Mouse (Mus musculus) adrenal gland, postnatal 0 days (tissue): Measurements from ENCODE around the gene Cd164l2. TPM values are rescaled to one million over a fixed set of nuclear protein-coding genes. Genes with fewer than 3 reads are reported as not detected.

Experiments used
- microRNA-seq: library from miRNA; unstranded; fragments of <30 nt; microRNA quantifications from one replicate; pipeline ENCODE4, GENCODE M21; 2016; ENCODE audit warnings: borderline replicate concordance; ENCODE audit not compliant: insufficient number of aligned reads
- polyA plus RNA-seq: library from polyadenylated mRNA; unstranded; fragments of >200 nt; fragmentation: Nextera tagmentation; extraction: Ambion mirVana; gene quantifications from 2 replicates; pipeline ENCODE4 v1.2.1, GENCODE M21; 2015

Gene Cd164l2
- polyA plus RNA-seq: 2.2 and 2.9 TPM in 2 replicates

GRCm38 (mm10) chr4:133211751-133212561 is at the start of gene Cd164l2, which contains the start of gene Gpr3:
TSS of gene Cd164l2 (plus strand) at chr4:133212131.
TSS of gene Gpr3 (minus strand) at chr4:133212536.

GRCm38 (mm10) chr4:133240490-133240921 is 28.6 kb downstream of the Cd164l2 start, which contains the start of gene Map3k6:
TSS of gene Map3k6 (plus strand) at chr4:133240818.

GRCm38 (mm10) chr4:133262882-133263281 is 51.0 kb downstream of the Cd164l2 start, which contains the start of gene Sytl1:
TSS of gene Sytl1 (minus strand) at chr4:133263113.

Small RNA genes lying within 50 kb of the gene (microRNA-seq; reads per million reads assigned to microRNA genes)
- gene Mir7017: not detected

Other genes starting within 250 kb of the Cd164l2 start
- gene Fgr, start 238.0 kb upstream of the Cd164l2 start, polyA plus RNA-seq: 0.57 and 0.76 TPM in 2 replicates
- 5.8 and 7.8 TPM in 2 replicates for gene Ahdc1, start 200.9 kb upstream of the Cd164l2 start, polyA plus RNA-seq
- gene Wasf2, start 81.6 kb upstream of the Cd164l2 start, polyA plus RNA-seq: 55.3 and 71.4 TPM in 2 replicates
- gene Gpr3, start 405 bp downstream of the Cd164l2 start, polyA plus RNA-seq: 0.12 TPM in 1 of 2 replicates, not detected in the other
- 5.4 and 6.8 TPM in 2 replicates for gene Map3k6, start 28.7 kb downstream of the Cd164l2 start, polyA plus RNA-seq
- gene Sytl1, start 51.0 kb downstream of the Cd164l2 start, polyA plus RNA-seq: 1.5 and 1.7 TPM in 2 replicates
- 80.3 and 102 TPM in 2 replicates for gene Tmem222, start 65.7 kb downstream of the Cd164l2 start, polyA plus RNA-seq
- 11.5 and 11.7 TPM in 2 replicates for gene Wdtc1, start 141.3 kb downstream of the Cd164l2 start, polyA plus RNA-seq
- gene Slc9a1, start 157.6 kb downstream of the Cd164l2 start, polyA plus RNA-seq: 6.0 and 9.6 TPM in 2 replicates